Mouse (Mus musculus) neural tube, embryonic 14.5 days (tissue): ENCODE measurements around the gene Ifna15. TPM values are rescaled to one million over a fixed set of nuclear protein-coding genes. Genes with fewer than 3 reads are reported as not detected.

Source experiments
- ATAC-seq: fragments of 200-750 bp; cut with Nextera tagmentation; 2 replicates; pipeline ENCODE4 v1.8.0; 2017; ENCODE audit warnings: low read depth, mild to moderate bottlenecking, moderate TSS enrichment, moderate library complexity
- H3K27ac ChIP-seq: fragments of 300-500 bp; sonication (generic); 2 replicates; pipeline ENCODE4 v1.5.1; 2014; ENCODE audit warnings: low read depth, mild to moderate bottlenecking, control low read depth, low read length, moderate library complexity, mixed read lengths
- H3K27me3 ChIP-seq: fragments of 300-500 bp; sonication (generic); 2 replicates; pipeline ENCODE4 v1.6.1; 2014; ENCODE audit warnings: low read length; ENCODE audit not compliant: control insufficient read depth, insufficient read depth
- H3K36me3 ChIP-seq: fragments of 300-500 bp; sonication (generic); 2 replicates; pipeline ENCODE4 v1.6.1; 2014; ENCODE audit warnings: low read length, mixed read lengths; ENCODE audit not compliant: control insufficient read depth, insufficient read depth
- H3K4me1 ChIP-seq: fragments of 300-500 bp; sonication (generic); 2 replicates; pipeline ENCODE4 v1.6.1; 2014; ENCODE audit warnings: low read length; ENCODE audit not compliant: control insufficient read depth, insufficient read depth
- H3K4me2 ChIP-seq: fragments of 300-500 bp; sonication (generic); 2 replicates; pipeline ENCODE4 v1.6.1; 2014; ENCODE audit warnings: mild to moderate bottlenecking, low read depth, low read length, control low read depth
- H3K4me3 ChIP-seq: fragments of 300-500 bp; sonication (generic); 2 replicates; pipeline ENCODE4 v1.5.1; 2014; ENCODE audit warnings: low read depth, low read length, control low read depth, mixed read lengths
- H3K9ac ChIP-seq: fragments of 300-500 bp; sonication (generic); replicated peaks from 2 replicates; pipeline ENCODE4 v1.6.1; 2014; ENCODE audit warnings: low read depth, mild to moderate bottlenecking, control low read depth, low read length, mixed read lengths
- H3K9me3 ChIP-seq: fragments of 300-500 bp; sonication (generic); 2 replicates; pipeline ENCODE4 v1.6.1; 2016; ENCODE audit warnings: low read length; ENCODE audit not compliant: control insufficient read depth
- WGBS: fragments of 180-500 bp; shearing (Covaris S2); extraction: QIAGEN DNeasy Blood & Tissue Kit; methylation state at CpG from one replicate; pipeline ENCODE4 v1.1.7; 2014; 5-methylcytosine and 5-hydroxymethylcytosine counted together
- polyA plus RNA-seq: library from polyadenylated mRNA; unstranded; fragments of >200 nt; fragmentation: Nextera tagmentation; extraction: Ambion mirVana; gene quantifications from 2 replicates; pipeline ENCODE4 v1.2.1, GENCODE M21; 2014

Ifna15 gene
- polyA plus RNA-seq, 1 experiment from 2014 or later, result not detected

DNA sequence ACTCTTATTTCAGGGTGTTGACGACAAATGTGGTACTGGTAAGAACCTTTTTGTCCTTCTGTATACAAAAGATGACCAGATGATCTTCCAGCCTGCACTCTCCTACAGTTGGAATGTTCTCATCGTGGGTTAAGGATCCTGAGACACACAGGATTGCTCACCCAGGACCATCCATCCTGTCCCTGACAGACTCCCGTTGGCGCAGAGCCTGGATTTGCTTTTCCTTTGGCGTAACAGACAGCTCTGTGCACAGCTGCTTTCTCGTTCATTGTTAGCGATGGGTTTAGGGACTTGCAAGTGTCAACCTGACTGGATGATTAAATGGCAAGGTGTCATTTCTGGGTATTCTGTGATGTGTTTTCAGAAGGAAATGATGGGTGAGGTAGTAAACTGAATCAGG, 21.4 kb downstream of the Ifna15 start:
- H3K36me3 ChIP-seq, result no peaks in the 10 kb centered on the region
- ATAC-seq, result no peak
- H3K9ac ChIP-seq, result no peak overlapping the region
- H3K27me3 ChIP-seq, result no peaks in the 10 kb centered on the region
- H3K4me2 ChIP-seq, result no peak overlapping the region
- H3K27ac ChIP-seq, result no peak overlapping the region
- no peak overlapping the region for H3K4me3 ChIP-seq
- no peaks in the 10 kb centered on the region for H3K9me3 ChIP-seq
- no peaks in the 10 kb centered on the region for H3K4me1 ChIP-seq
- 60% methylated on average over 7 of the region's 7 CpGs for WGBS

DNA sequence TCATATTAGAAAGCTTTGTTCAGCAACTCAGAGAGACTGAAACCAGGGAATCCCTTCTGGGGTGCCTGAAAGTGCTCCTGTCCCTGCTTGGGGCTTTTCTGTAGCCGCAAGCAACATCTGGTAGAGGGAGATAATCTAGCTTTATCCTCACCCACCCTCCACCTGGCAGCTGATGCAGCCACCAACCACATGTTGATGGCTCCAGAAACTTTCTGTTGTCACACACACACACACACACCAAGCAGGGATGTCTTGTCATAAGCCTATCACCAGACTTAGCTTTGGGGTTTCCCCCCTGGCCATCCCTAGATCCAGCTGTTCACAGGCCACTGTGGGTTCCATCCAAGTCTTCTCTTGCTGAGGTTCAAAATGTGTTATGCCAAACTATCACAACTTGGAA, 22.3 kb downstream of the Ifna15 start:
- H3K27me3 ChIP-seq, result no peaks in the 10 kb centered on the region
- no peak overlapping the region for H3K4me2 ChIP-seq
- H3K9me3 ChIP-seq, result no peaks in the 10 kb centered on the region
- 100% methylated on average over 1 of the region's 1 CpGs for WGBS
- H3K9ac ChIP-seq, result no peak overlapping the region
- no peak overlapping the region for H3K27ac ChIP-seq
- H3K4me1 ChIP-seq, result no peaks in the 10 kb centered on the region
- no peak overlapping the region for H3K4me3 ChIP-seq
- H3K36me3 ChIP-seq, result no peaks in the 10 kb centered on the region
- no peak for ATAC-seq

DNA sequence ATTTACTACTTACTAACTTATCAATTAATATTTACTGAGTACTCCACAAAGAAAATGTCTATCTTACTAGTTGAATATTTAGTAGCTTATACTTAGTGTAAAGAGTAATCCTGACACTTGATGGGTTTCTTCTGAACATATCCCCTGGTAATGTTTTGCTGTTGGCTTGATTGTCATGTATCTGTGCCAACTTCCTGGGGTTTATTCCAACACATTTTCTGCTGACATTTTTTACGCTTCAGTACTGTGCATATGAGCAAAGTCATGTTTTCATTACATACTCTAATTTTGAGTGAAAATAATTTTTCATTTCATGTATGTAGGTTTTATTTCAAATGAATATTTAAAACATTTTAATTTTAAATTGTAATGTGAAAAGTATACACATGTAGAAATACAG, 23.1 kb downstream of the Ifna15 start:
- no peaks in the 10 kb centered on the region for H3K27me3 ChIP-seq
- H3K36me3 ChIP-seq, result no peaks in the 10 kb centered on the region
- no peak overlapping the region for H3K9ac ChIP-seq
- no peaks in the 10 kb centered on the region for H3K9me3 ChIP-seq
- H3K4me1 ChIP-seq, result no peaks in the 10 kb centered on the region
- 83% methylated on average over 1 of the region's 1 CpGs for WGBS
- ATAC-seq, result no peak
- no peak overlapping the region for H3K4me3 ChIP-seq
- no peak overlapping the region for H3K4me2 ChIP-seq
- H3K27ac ChIP-seq, result no peak overlapping the region

DNA sequence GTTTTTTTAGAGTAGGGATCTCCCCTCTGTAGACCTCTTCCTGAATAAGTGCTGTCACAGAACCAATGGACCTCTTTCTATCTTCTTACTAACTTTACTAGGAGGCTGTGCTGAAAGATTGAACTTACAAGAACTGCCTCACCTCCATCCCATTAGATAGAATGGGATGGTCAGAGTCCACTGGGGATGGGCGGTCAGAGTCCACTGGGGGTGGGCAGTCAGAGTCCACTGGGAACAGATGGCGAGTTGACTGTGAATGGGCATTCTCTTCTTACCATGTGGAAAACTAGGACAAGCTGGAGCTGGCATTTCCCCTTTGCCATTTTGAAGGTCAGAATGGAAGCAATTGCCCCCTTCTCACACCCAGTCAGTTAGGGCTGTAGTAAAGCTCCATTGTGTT, 24.5 kb downstream of the Ifna15 start:
- Histone ChIP-seq H3K36me3 (no peaks in the 10 kb centered on the region), H3K27me3 (no peaks in the 10 kb centered on the region), H3K9me3 (no peaks in the 10 kb centered on the region), H3K9ac (no peak overlapping the region), H3K27ac (no peak overlapping the region), H3K4me3 (no peak overlapping the region), H3K4me1 (no peaks in the 10 kb centered on the region), H3K4me2 (no peak overlapping the region)
- 80% methylated on average over 2 of the region's 2 CpGs for WGBS
- ATAC-seq, result no peak

DNA sequence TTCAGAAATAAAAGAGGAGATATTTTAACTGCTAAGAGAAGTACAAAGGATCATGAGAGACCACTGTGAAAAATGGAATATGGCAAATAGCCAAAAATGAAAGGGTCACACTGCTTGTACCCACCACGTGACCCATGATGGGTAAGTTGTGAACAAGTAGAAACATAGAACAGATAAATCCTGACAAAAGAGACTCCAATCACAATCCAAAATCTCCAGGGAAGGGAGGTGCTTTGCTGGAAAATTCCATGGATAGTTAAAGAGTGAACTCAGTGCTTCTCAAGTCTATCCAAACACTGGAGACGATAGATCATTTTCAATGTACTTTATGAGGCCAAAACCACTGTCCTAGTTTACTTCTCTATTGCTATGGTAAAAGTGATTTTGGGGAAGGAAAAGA, 27.2 kb downstream of the Ifna15 start:
- ATAC-seq, result no peak
- 86% methylated on average over 2 of the region's 2 CpGs for WGBS
- Histone ChIP-seq H3K4me1 (no peaks in the 10 kb centered on the region), H3K9ac (no peak overlapping the region), H3K36me3 (no peaks in the 10 kb centered on the region), H3K27ac (no peak overlapping the region), H3K4me3 (no peak overlapping the region), H3K9me3 (no peaks in the 10 kb centered on the region), H3K4me2 (no peak overlapping the region), H3K27me3 (no peaks in the 10 kb centered on the region)

DNA sequence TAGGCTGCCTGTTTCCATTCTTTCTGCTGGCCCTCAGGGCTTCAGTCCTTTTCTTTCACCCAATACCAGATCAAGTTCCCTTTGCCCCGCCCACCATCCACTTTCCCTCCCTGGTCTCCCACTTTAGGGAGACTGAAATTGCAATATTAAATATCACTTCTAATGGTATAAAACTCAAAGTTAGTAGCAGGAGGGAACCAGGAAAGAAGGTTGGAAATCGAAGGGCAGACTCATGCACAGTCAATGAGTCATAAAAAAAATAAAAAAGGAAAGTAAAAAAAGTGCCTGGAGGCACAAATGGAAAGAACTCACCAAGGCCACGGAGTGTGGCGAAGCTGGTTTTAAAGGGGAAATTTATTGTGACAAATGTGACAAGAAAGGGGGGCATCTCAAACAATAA, 27.8 kb downstream of the Ifna15 start:
- H3K9me3 ChIP-seq, result no peaks in the 10 kb centered on the region
- 68% methylated on average over 4 of the region's 4 CpGs for WGBS
- H3K27ac ChIP-seq, result no peak overlapping the region
- H3K36me3 ChIP-seq, result no peaks in the 10 kb centered on the region
- no peaks in the 10 kb centered on the region for H3K27me3 ChIP-seq
- no peak overlapping the region for H3K4me3 ChIP-seq
- H3K4me2 ChIP-seq, result no peak overlapping the region
- no peak overlapping the region for H3K9ac ChIP-seq
- ATAC-seq, result no peak
- no peaks in the 10 kb centered on the region for H3K4me1 ChIP-seq

DNA sequence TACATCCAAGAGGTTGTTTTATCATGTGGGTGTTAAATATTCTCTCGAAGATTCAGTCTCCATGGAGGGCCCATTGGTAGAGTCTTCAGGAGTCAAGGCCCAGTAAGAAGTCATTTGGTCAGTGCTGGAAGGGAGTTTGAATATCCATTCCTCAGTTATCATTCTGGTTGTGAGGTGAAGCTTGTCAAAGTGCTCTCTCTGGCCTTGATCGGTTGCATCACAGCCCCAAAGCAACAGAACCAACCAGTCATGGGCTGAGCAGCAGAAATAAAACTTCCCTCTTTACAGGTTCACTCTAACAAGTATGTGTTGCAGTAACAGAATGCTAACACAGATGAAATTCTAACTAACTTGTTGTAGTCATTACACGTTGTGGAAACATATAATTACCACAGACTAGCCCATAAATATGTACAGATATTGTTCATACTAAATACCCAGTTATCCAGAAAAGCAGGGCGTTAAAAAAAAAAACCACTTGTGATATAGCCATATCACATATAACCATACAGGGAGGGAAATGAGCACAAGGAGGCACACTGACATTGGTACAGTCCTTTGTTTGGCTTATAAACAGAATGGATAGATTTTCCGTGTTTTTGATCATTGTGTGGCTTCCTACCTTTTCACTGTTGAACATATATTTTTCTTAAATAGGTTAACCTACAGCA, 31.5 kb downstream of the Ifna15 start:
- no peaks in the 10 kb centered on the region for H3K9me3 ChIP-seq
- no peaks in the 10 kb centered on the region for H3K27me3 ChIP-seq
- H3K27ac ChIP-seq, result no peak overlapping the region
- H3K36me3 ChIP-seq, result no peaks in the 10 kb centered on the region
- H3K4me3 ChIP-seq, result no peak overlapping the region
- no peak overlapping the region for H3K4me2 ChIP-seq
- 88% methylated on average over 5 of the region's 5 CpGs for WGBS
- no peaks in the 10 kb centered on the region for H3K4me1 ChIP-seq
- no peak for ATAC-seq
- H3K9ac ChIP-seq, result no peak overlapping the region

DNA sequence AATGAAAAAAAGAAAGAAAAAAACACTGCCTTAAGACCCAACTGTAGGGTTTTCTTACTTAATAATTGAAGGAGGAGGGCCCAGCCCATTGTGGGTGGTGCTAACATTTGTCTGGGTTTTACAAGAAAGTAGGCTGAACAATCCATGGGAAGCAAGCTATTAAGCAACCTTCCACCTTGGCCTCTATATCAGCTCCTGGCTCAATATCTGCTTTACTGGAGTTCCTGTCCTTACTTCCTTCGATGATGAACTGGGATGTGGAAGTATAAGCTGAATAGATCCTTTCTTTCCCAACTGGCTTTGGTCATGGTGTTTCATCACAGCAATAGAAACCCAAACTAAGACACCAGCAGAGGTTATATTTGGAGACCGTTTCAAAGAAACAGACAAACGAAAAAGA, 32.7 kb downstream of the Ifna15 start:
- ATAC-seq, result no peak
- no peaks in the 10 kb centered on the region for H3K4me1 ChIP-seq
- H3K4me2 ChIP-seq, result no peak overlapping the region
- WGBS, result 80% methylated on average over 3 of the region's 3 CpGs
- no peaks in the 10 kb centered on the region for H3K27me3 ChIP-seq
- H3K27ac ChIP-seq, result no peak overlapping the region
- no peaks in the 10 kb centered on the region for H3K36me3 ChIP-seq
- no peaks in the 10 kb centered on the region for H3K9me3 ChIP-seq
- H3K4me3 ChIP-seq, result no peak overlapping the region
- H3K9ac ChIP-seq, result no peak overlapping the region

DNA sequence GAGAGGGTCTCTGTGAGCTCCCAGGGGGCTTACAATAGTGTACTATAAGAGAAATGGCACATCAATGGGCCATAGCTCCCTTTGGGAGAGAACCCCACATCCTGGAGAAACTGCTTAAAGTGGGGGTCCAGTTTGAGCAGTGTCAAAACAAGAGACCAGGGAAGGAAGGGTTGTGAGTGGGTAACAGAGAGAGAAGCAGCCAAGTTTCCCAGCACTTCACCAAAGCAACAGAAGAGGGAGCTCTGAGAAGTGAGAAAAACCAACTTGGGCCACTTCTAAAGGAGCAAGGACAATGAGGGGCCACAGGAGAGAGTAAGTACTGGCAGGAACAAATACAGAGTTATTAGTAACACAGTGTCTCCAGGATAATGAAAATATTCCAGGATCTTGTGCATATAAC, 34.8 kb downstream of the Ifna15 start:
- ATAC-seq, result no peak
- no peak overlapping the region for H3K4me3 ChIP-seq
- no peaks in the 10 kb centered on the region for H3K27me3 ChIP-seq
- H3K4me1 ChIP-seq, result no peaks in the 10 kb centered on the region
- no peak overlapping the region for H3K9ac ChIP-seq
- no peak overlapping the region for H3K27ac ChIP-seq
- H3K4me2 ChIP-seq, result no peak overlapping the region
- H3K9me3 ChIP-seq, result no peaks in the 10 kb centered on the region
- no peaks in the 10 kb centered on the region for H3K36me3 ChIP-seq
